Mouse (Mus musculus) G1E (cell line): ENCODE data around the gene Man1a.

Source experiments
- CTCF ChIP-seq: IDR thresholded peaks from 2 replicates; pipeline ENCODE4 v1.5.1; 2012; ENCODE audit warnings: low read depth, low read length, inconsistent platforms, mixed read lengths
- GATA1 ChIP-seq: IDR thresholded peaks from 2 replicates; pipeline ENCODE4 v1.6.1; 2012; ENCODE audit warnings: borderline replicate concordance, low read length, inconsistent platforms, mixed read lengths
- TAL1 ChIP-seq: conservative IDR thresholded peaks from 2 replicates; pipeline ENCODE4 v1.6.1; 2012; ENCODE audit warnings: low read depth, low read length, inconsistent platforms, mixed read lengths

- TF ChIP-seq TAL1: no peak
- TF ChIP-seq CTCF: no peak
- no peak for TF ChIP-seq GATA1
Measured at GRCm38 (mm10) chr10:54059679-54060249, 16.6 kb downstream of the Man1a start.
